Comparison of ENCODE assay signal across 8 mouse cellular contexts in genomic region chr9:64638250-64638649, GRCm38 (mm10).
A peak's percentile ranks its signal among the peaks of the same experiment; 100 is the strongest.
DNase-seq lines count a peak whose midpoint lies in the region.

No protein-coding gene starts in this region.

- peak; percentile 6 for DNase-seq in urinary bladder, postnatal 25 days (ENCODE audit: low spot score)
- DNase-seq in urinary bladder, postnatal 10 days (ENCODE audit: low spot score): no peak
- no peak for DNase-seq in forebrain, embryonic 10.5 days (ENCODE audit: extremely low spot score, low spot score)
- peak; percentile 19 to 25 for DNase-seq in heart, postnatal 36 days
- DNase-seq in large intestine, adult 2 months (ENCODE audit: low read depth, low spot score): peak; percentile 24
- DNase-seq in midbrain, embryonic 10.5 days (ENCODE audit: low spot score): no peak
- DNase-seq in adipocyte (ENCODE audit: low spot score): no peak
- no peak for DNase-seq in right cerebral cortex, postnatal 4 days

- peaks cover 21% of the 10 kb centered on the region for H3K4me1 ChIP-seq in forebrain, embryonic 10.5 days
- H3K4me1 ChIP-seq in midbrain, embryonic 10.5 days: peaks cover 10% of the 10 kb centered on the region

- H3K9me3 ChIP-seq in forebrain, embryonic 10.5 days: no peaks in the 10 kb centered on the region
- no peaks in the 10 kb centered on the region for H3K9me3 ChIP-seq in midbrain, embryonic 10.5 days (replicated peaks)

- H3K27me3 ChIP-seq in forebrain, embryonic 10.5 days (ENCODE audit: poor library complexity, severe bottlenecking): peaks cover 69% of the 10 kb centered on the region
- H3K27me3 ChIP-seq in midbrain, embryonic 10.5 days (ENCODE audit: low read depth, poor library complexity, severe bottlenecking): peaks cover 49% of the 10 kb centered on the region

- 2% methylated on average over 22 of the region's 22 CpGs for WGBS in forebrain, embryonic 10.5 days
- WGBS in large intestine, adult 2 months: 2% methylated on average over 22 of the region's 22 CpGs
- 3% methylated on average over 22 of the region's 22 CpGs for WGBS in midbrain, embryonic 10.5 days

- intact Hi-C loops in heart, postnatal 36 days (cut with DNase I): loop anchor here (2.0 kb wide), 1 partner anchor 291 kb away; no protein-coding TSS in a partner anchor

- H3K27ac ChIP-seq in forebrain, embryonic 10.5 days: 0 out of 2 replicates have a peak overlapping the region, but pooled peaks have one; percentile 8
- no peak overlapping the region; the same call in 1 of the 2 replicates for H3K27ac ChIP-seq in midbrain, embryonic 10.5 days (replicated peaks)

- no peaks in the 10 kb centered on the region for H3K36me3 ChIP-seq in forebrain, embryonic 10.5 days (replicated peaks)
- no peaks in the 10 kb centered on the region for H3K36me3 ChIP-seq in midbrain, embryonic 10.5 days

- H3K4me3 ChIP-seq in forebrain, embryonic 10.5 days: peak overlapping the region; percentile 44
- peak overlapping the region; percentile 50 for H3K4me3 ChIP-seq in midbrain, embryonic 10.5 days

Comparison
In these comparisons a context has a peak if more than half of its experiments do, and no peak if none do; other contexts are left out.
1. DNase-seq: peak in urinary bladder, postnatal 25 days (single experiment), heart, postnatal 36 days (2 of 2) and large intestine, adult 2 months (single experiment); none in urinary bladder, postnatal 10 days (single experiment), forebrain, embryonic 10.5 days (single experiment), midbrain, embryonic 10.5 days (single experiment), adipocyte (single experiment) and right cerebral cortex, postnatal 4 days (single experiment).